Mouse (Mus musculus) heart, embryonic 15.5 days (tissue): ENCODE measurements at regions not wholly inside any gene's neighbourhood (a gene's known extent, or its start where the extent isn't known, plus 50 kb on each side); places are given as distances from the start of the nearest gene placed in this dataset.

Experiments
- ATAC-seq: fragments of 200-750 bp; cut with Nextera tagmentation; replicated peaks from 2 replicates; pipeline ENCODE4 v1.8.0; 2017; ENCODE audit warnings: low read depth, moderate TSS enrichment; ENCODE audit not compliant: insufficient number of reproducible peaks, insufficient read depth, low FRiP score
- H3K27ac ChIP-seq: fragments of 300-500 bp; sonication (generic); 2 replicates; pipeline ENCODE4 v1.5.1; 2015; ENCODE audit warnings: mild to moderate bottlenecking, inconsistent platforms
- H3K27me3 ChIP-seq: fragments of 300-500 bp; sonication (generic); 2 replicates; pipeline ENCODE4 v1.6.1; 2015; ENCODE audit warnings: inconsistent platforms
- H3K36me3 ChIP-seq: fragments of 300-500 bp; sonication (generic); 2 replicates; pipeline ENCODE4 v1.6.1; 2015; ENCODE audit warnings: mild to moderate bottlenecking, inconsistent platforms
- H3K4me1 ChIP-seq: fragments of 300-500 bp; sonication (generic); replicated peaks from 2 replicates; pipeline ENCODE4 v1.6.1; 2015; ENCODE audit warnings: inconsistent platforms
- H3K4me2 ChIP-seq: fragments of 300-500 bp; sonication (generic); 2 replicates; pipeline ENCODE4 v1.6.1; 2015; ENCODE audit warnings: inconsistent platforms, mild to moderate bottlenecking, moderate library complexity
- H3K4me3 ChIP-seq: fragments of 300-500 bp; sonication (generic); 2 replicates; pipeline ENCODE4 v1.5.1; 2015; ENCODE audit warnings: mild to moderate bottlenecking, inconsistent platforms
- H3K9ac ChIP-seq: fragments of 300-500 bp; sonication (generic); 2 replicates; pipeline ENCODE4 v1.6.1; 2015; ENCODE audit warnings: mild to moderate bottlenecking, inconsistent platforms
- H3K9me3 ChIP-seq: fragments of 300-500 bp; sonication (generic); replicated peaks from 2 replicates; pipeline ENCODE4 v1.6.1; 2016; ENCODE audit warnings: inconsistent platforms
- WGBS: fragments of 180-500 bp; shearing (Covaris S2); methylation state at CpG from one replicate; pipeline ENCODE4 v1.1.7; 2015; ENCODE audit warnings: mixed read lengths; 5-methylcytosine and 5-hydroxymethylcytosine counted together

DNA sequence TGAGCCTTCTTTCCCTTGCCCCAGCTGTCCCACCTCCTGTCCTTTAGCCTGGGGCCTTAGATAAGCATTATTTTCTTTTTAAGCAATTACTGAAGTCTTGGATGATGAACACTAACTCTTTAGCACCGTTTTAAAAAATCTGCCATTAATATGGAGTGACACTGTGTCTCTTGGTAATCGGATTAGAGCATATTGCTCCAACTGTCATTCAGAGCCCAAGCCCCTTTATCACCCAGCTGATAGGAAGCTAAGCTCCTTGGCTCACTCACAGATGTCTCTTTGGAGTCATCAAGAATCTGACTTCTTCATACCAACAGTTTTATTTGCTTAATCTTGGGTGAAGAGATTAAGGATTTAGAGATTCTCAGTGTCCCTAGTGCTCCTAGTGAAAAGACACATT lies 94.3 kb upstream of the Elac2 start:
- Histone ChIP-seq H3K9ac (no peak overlapping the region), H3K9me3 (no peaks in the 10 kb centered on the region), H3K4me1 (no peaks in the 10 kb centered on the region), H3K4me3 (no peak overlapping the region), H3K36me3 (no peaks in the 10 kb centered on the region), H3K4me2 (no peak overlapping the region), H3K27ac (no peak overlapping the region), H3K27me3 (peaks cover 3% of the 10 kb centered on the region; the same call in 1 of the 2 replicates)
- 48% methylated on average over 2 of the region's 2 CpGs for WGBS
- no peak for ATAC-seq

DNA sequence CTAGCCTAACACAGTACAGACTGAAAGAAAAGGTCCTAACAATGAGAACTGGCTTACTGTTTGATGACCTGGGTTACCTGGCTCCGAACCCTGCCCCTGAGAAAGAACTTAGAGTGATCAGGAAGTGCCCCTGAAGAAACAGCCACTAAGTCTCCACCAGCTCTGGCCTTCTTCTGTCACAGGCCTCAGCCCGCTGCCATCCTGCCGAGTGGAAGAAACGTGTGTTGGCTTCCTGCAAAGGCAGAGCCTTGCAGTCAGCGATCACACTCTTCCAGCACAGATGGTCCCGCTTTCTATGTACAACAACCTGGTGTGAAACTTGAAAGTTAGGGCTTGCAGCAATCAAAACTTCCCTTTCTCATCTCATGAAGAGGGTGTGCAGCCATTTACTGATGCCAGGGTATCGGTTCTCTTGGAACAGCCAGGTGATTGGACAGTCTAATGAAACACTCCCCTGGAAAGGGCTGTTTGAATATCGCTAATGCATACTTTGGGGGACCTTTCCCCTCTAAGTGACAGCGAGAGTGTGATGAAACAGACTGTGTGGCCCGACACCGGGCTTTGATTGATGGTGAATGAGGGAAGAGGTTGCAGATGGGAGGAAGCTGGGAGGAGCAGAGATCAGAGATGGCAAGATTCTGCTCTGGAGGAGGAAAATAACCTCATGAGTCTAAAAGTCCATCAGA lies 89.4 kb upstream of the Elac2 start:
- H3K4me3 ChIP-seq: no peak overlapping the region
- no peak overlapping the region for H3K9ac ChIP-seq
- H3K36me3 ChIP-seq: no peaks in the 10 kb centered on the region
- ATAC-seq: no peak
- 57% methylated on average over 11 of the region's 11 CpGs for WGBS
- H3K4me1 ChIP-seq: no peaks in the 10 kb centered on the region
- no peak overlapping the region for H3K27ac ChIP-seq
- H3K9me3 ChIP-seq: no peaks in the 10 kb centered on the region
- H3K27me3 ChIP-seq: no peaks in the 10 kb centered on the region
- H3K4me2 ChIP-seq: no peak overlapping the region

DNA sequence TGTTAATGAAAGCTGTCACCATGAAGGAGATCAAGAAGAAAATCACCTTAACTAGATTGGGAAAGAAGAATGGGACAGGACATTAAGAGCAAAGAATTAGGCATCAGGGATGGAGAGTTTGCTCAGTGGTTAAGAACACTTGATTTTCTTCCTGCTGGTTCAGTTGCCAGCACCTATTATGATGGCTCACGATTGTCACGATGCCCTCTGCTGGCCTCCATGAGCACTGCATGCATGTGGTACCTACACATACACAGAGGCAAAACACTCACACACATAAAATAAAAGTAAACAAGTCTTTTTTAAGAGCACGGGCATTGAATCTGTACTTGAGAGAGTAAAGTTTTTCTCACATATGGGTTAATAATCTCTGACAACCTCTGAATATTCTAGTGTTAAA lies 88.1 kb upstream of the Elac2 start:
- Histone ChIP-seq H3K4me3 (no peak overlapping the region), H3K36me3 (no peaks in the 10 kb centered on the region), H3K4me2 (no peak overlapping the region), H3K9me3 (no peaks in the 10 kb centered on the region), H3K27ac (no peak overlapping the region), H3K27me3 (no peaks in the 10 kb centered on the region), H3K9ac (no peak overlapping the region), H3K4me1 (no peaks in the 10 kb centered on the region)
- no peak for ATAC-seq
- WGBS: 48% methylated on average over 3 of the region's 3 CpGs

- no peak overlapping the region for H3K4me3 ChIP-seq
- H3K36me3 ChIP-seq: no peaks in the 10 kb centered on the region
- no peak for ATAC-seq
- no peaks in the 10 kb centered on the region for H3K9me3 ChIP-seq
- H3K4me2 ChIP-seq: no peak overlapping the region
- H3K27ac ChIP-seq: no peak overlapping the region
- H3K4me1 ChIP-seq: peaks cover 2% of the 10 kb centered on the region; the same call in 1 of the 2 replicates
- no peak overlapping the region for H3K9ac ChIP-seq
- WGBS: 78% methylated on average over 14 of the region's 14 CpGs
- H3K27me3 ChIP-seq: no peaks in the 10 kb centered on the region
Measured at GRCm38 (mm10) chr11:64895804-64896466, 82.9 kb upstream of the Elac2 start.

DNA sequence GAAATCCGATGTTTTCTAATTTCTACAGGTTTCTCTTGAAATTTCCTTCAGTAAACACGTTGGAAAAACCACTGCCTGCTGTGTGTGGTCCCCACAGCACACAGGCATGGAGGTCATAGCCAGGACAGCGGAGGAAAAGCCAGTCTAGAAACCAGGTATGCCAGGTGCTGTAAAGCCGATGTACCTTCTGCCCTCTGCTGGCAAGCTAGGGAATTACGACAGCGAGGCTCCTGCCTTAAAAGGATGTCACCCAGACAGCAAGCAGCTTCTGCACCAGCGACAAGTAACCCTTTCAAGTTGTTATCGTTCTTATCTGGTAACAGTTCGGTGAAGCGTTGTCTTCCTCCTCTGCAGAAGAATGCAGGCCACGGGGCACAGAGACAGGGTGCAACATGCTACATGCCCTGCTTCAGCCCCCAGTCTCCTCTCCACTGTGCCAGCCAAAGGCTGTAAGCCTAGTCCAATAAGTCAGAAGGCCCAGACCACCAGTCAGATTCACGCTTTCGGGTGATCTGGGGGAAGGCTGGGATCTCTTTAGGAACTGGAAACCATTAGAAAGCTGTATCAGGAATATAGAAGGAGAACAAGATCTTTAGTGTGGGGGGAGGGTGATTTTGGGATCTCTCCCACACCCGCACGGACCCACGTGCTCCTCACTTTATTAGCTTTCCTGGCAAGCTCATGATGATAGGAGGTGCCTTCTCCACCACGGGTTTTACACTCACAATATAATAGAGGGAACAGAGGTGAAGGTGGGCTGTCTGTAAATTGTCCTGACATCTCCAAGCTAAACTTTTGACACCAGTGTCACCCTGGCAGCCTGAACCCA lies 79.9 kb upstream of the Elac2 start:
- ATAC-seq: 0 out of 2 replicates have a peak, but pooled peaks have one; percentile 22
- no peaks in the 10 kb centered on the region for H3K36me3 ChIP-seq
- WGBS: 25% methylated on average over 17 of the region's 17 CpGs
- H3K9ac ChIP-seq: no peak overlapping the region
- no peaks in the 10 kb centered on the region for H3K27me3 ChIP-seq
- H3K9me3 ChIP-seq: no peaks in the 10 kb centered on the region
- no peak overlapping the region for H3K4me3 ChIP-seq
- no peak overlapping the region for H3K27ac ChIP-seq
- H3K4me2 ChIP-seq: no peak overlapping the region
- H3K4me1 ChIP-seq: peaks cover 2% of the 10 kb centered on the region; the same call in 1 of the 2 replicates

- H3K4me2 ChIP-seq: no peak overlapping the region
- 66% methylated on average over 15 of the region's 15 CpGs for WGBS
- ATAC-seq: no peak
Measured at GRCm38 (mm10) chr11:64899587-64900278, 79.1 kb upstream of the Elac2 start.

DNA sequence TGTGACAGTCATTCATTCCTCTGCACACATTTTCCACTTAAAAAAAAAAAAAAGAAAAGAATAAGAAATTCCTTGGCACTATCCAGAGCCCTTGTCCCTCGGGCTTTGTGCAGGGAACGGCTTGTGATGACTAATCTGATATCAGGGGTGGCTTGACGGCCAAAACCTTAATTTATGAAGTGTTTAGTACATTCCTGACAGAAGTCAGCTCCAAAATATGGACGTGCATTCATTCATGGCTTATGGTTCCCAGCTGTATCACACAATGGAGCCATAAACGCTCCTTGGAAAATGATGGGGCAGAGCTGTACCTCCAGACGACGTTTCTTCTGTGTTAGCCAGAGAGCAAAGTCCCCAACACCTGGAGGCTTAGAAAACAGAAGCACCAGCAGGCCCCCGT lies 62.1 kb upstream of the Elac2 start:
- no peak overlapping the region for H3K9ac ChIP-seq
- 43% methylated on average over 8 of the region's 8 CpGs for WGBS
- H3K4me3 ChIP-seq: no peak overlapping the region
- no peak overlapping the region for H3K4me2 ChIP-seq
- no peaks in the 10 kb centered on the region for H3K9me3 ChIP-seq
- H3K27ac ChIP-seq: no peak overlapping the region
- no peaks in the 10 kb centered on the region for H3K27me3 ChIP-seq
- H3K36me3 ChIP-seq: no peaks in the 10 kb centered on the region
- no peaks in the 10 kb centered on the region for H3K4me1 ChIP-seq
- no peak for ATAC-seq

More at GRCm38 (mm10) chr11:64899587-64900278, 79.1 kb upstream of the Elac2 start:
- Histone ChIP-seq H3K27me3 (no peaks in the 10 kb centered on the region), H3K4me1 (peaks cover 2% of the 10 kb centered on the region; the same call in 1 of the 2 replicates), H3K4me3 (no peak overlapping the region), H3K27ac (no peak overlapping the region), H3K36me3 (no peaks in the 10 kb centered on the region), H3K9ac (no peak overlapping the region), H3K9me3 (no peaks in the 10 kb centered on the region)

- WGBS: 69% methylated on average over 4 of the region's 4 CpGs
Measured at GRCm38 (mm10) chr11:64917301-64917700, 61.5 kb upstream of the Elac2 start.

GRCm38 (mm10) chr11:64924989-64925388 lies 53.8 kb upstream of the Elac2 start:
- no peak overlapping the region for H3K4me3 ChIP-seq
- no peak for ATAC-seq
- WGBS: 56% methylated on average over 2 of the region's 2 CpGs
- H3K4me2 ChIP-seq: no peak overlapping the region
- peaks cover 6% of the 10 kb centered on the region for H3K4me1 ChIP-seq
- no peak overlapping the region for H3K27ac ChIP-seq
- no peaks in the 10 kb centered on the region for H3K9me3 ChIP-seq
- no peaks in the 10 kb centered on the region for H3K27me3 ChIP-seq
- H3K36me3 ChIP-seq: no peaks in the 10 kb centered on the region
- no peak overlapping the region for H3K9ac ChIP-seq

More at GRCm38 (mm10) chr11:64917301-64917700, 61.5 kb upstream of the Elac2 start:
- H3K4me2 ChIP-seq: no peak overlapping the region
- H3K4me3 ChIP-seq: no peak overlapping the region
- no peak overlapping the region for H3K9ac ChIP-seq
- H3K36me3 ChIP-seq: no peaks in the 10 kb centered on the region
- H3K4me1 ChIP-seq: no peaks in the 10 kb centered on the region
- H3K27ac ChIP-seq: no peak overlapping the region
- no peaks in the 10 kb centered on the region for H3K9me3 ChIP-seq
- no peaks in the 10 kb centered on the region for H3K27me3 ChIP-seq
- ATAC-seq: no peak

DNA sequence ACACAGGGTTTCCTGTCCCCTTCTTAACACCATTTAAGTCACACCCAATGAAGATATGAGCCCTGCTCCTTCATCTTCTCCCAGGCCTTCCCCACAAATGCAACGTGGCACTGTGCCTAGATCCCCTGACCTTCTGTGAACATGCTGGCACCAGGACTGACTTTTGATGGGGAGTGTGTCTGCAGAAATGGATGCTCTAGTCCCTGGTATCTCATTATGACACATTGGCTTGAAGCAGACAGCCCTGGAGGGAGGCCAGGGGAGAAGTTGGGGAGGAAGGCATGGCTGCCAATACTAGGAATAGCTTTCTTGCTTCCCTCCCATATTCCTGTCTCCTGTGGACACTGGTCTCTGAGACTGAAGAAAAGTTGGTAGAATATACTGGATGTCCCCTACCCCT lies 52.9 kb upstream of the Elac2 start:
- H3K4me2 ChIP-seq: no peak overlapping the region
- WGBS: 21% methylated on average over 1 of the region's 1 CpGs
- no peak overlapping the region; the same call in 1 of the 2 replicates for H3K27ac ChIP-seq
- no peak overlapping the region for H3K4me3 ChIP-seq
- H3K36me3 ChIP-seq: no peaks in the 10 kb centered on the region
- ATAC-seq: peak; percentile 53; the same call in 1 of the 2 replicates
- H3K9me3 ChIP-seq: no peaks in the 10 kb centered on the region
- H3K9ac ChIP-seq: no peak overlapping the region
- H3K27me3 ChIP-seq: no peaks in the 10 kb centered on the region
- H3K4me1 ChIP-seq: peaks cover 6% of the 10 kb centered on the region
